Mouse (Mus musculus): ENCODE data around the gene Scml2. TPM values are rescaled to one million over a fixed set of nuclear protein-coding genes. Genes with fewer than 3 reads are reported as not detected.
"Not testable (repeated sequence)": the region's sequence is repeated elsewhere in the genome, so short reads cannot be mapped to it uniquely, and the experiment has no call there.

Scml2 gene
- total RNA-seq (2021), result under 1 TPM; 0.82 to 1.00 TPM
- long read RNA-seq, experiment 1, result 0 reads
- long read RNA-seq, experiment 2, result 0 reads

- not testable (repeated sequence) for DNase-seq (ENCODE audit: low spot score in 2 of 2)
These were observed at the start of gene Scml2 for GRCm38 (mm10) chrX:161116893-161117292. TSS of gene Scml2 (plus strand) at chrX:161117193.

DNA sequence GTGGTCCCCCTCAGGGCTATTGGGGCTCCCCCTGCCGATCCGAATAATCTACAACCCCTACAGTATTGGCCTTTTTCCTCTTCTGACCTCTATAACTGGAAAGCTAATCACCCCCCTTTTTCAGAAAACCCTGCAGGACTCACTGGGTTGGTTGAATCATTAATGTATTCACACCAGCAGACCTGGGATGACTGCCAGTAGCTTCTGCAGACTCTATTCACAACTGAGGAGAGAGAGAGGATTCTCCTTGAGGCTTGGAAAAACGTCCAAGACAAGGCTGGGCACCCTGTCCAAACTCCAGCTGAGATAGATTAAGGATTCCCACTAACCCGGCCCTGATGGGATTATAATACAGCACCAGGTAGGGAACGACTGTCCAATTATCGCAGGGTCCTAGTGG lies 41.4 kb upstream of the Scml2 start:
- not testable (repeated sequence) for DNase-seq (ENCODE audit: low spot score in 2 of 2)

- peak; percentile 31 to 59 for DNase-seq (ENCODE audit: low spot score in 2 of 2)
These were observed 45.5 kb downstream of the Scml2 start for GRCm38 (mm10) chrX:161162314-161163068.

GRCm38 (mm10) chrX:161163069-161163416 lies 46.0 kb downstream of the Scml2 start:
- no peak for DNase-seq (ENCODE audit: low spot score in 2 of 2)

DNA sequence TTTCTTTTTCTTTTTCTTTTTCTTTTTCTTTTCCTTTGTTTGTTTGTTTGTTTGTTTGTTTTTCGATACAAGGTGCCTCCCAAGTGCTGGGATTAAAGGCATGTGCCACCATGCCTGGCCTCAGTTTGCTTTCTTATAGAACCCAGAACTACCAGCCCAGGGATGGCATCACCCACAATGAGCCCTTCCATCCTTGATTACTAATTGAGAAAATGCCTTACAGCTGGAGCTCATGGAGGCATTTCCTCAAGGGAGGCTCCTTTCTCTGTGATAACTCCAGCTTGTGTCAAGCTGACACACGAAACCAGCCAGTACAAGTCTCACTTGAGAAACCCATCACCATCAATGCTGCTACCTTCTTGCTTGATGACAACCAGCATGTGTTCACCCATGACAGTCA lies 170.2 kb downstream of the Scml2 start, which contains the start of gene Gm15262:
Gene Gm15262 (plus strand): TSS at position 301 of the 400 bp plus-strand sequence.
- DNase-seq (ENCODE audit: low spot score in 2 of 2), result not testable (repeated sequence)

Other genes with a start within 250 kb of the Scml2 start
- 1 to 10 TPM; 1.2 TPM for gene Gja6, start 210.1 kb upstream of the Scml2 start, total RNA-seq (2021)
- gene Cdkl5, start 122.5 kb upstream of the Scml2 start, total RNA-seq (2021), result 100 to 1,000 TPM; 139 to 148 TPM
- gene Gm15262, start 170.3 kb downstream of the Scml2 start, total RNA-seq (2021), result not detected

All from left cerebral cortex, adult 18-20 months (tissue).